In genomic region chr6:37451664-37452063, GRCm38 (mm10) we compare ENCODE assay signal across 17 mouse cellular contexts.
"Had no signal": no experiment of that assay in that cellular context is flagged by ENCODE, and none has a peak within 500 bp of the region (broad histone marks: within the 10 kb centered on the region; RNA-seq: fewer than 3 reads in every experiment).

No protein-coding gene starts in this region.

- H3K9ac ChIP-seq: limb, embryonic 12.5 days; limb, embryonic 15.5 days; liver, embryonic 14.5 days; liver, postnatal 0 days; lung, embryonic 15.5 days; midbrain, embryonic 13.5 days had no signal

- ATAC-seq: liver, postnatal 0 days; midbrain, embryonic 13.5 days; midbrain, embryonic 16.5 days had no signal

- H3K9me3 ChIP-seq: limb, embryonic 12.5 days; limb, embryonic 15.5 days; lung, embryonic 15.5 days; midbrain, embryonic 13.5 days had no signal

- H3K36me3 ChIP-seq: limb, embryonic 12.5 days; limb, embryonic 15.5 days; lung, embryonic 15.5 days; midbrain, embryonic 13.5 days had no signal

- H3K4me3 ChIP-seq: limb, embryonic 12.5 days; limb, embryonic 15.5 days; lung, embryonic 15.5 days; midbrain, embryonic 13.5 days had no signal

- DNase-seq: kidney, adult 9 months; kidney, postnatal 14 days; kidney, postnatal 4 days; left cerebral cortex, postnatal 4 days; liver, postnatal 0 days; lung, postnatal 14 days; lung, postnatal 4 days; right cerebral cortex, postnatal 14 days; right cerebral cortex, postnatal 4 days; thymus, postnatal 25 days had no signal

- H3K4me2 ChIP-seq: limb, embryonic 12.5 days; limb, embryonic 15.5 days; liver, embryonic 11.5 days; lung, embryonic 15.5 days; midbrain, embryonic 13.5 days had no signal

- H3K4me1 ChIP-seq: limb, embryonic 12.5 days; limb, embryonic 15.5 days; lung, embryonic 15.5 days; midbrain, embryonic 13.5 days had no signal

- H3K27me3 ChIP-seq: limb, embryonic 12.5 days; limb, embryonic 15.5 days; lung, embryonic 15.5 days; midbrain, embryonic 13.5 days had no signal

- H3K27ac ChIP-seq: limb, embryonic 12.5 days; limb, embryonic 15.5 days; liver, embryonic 14.5 days; lung, embryonic 15.5 days; midbrain, embryonic 13.5 days had no signal
